Mouse (Mus musculus): ENCODE data around the gene Bach1. TPM values are rescaled to one million over a fixed set of nuclear protein-coding genes. Genes with fewer than 3 reads are reported as not detected.
"Not testable (repeated sequence)": the region's sequence is repeated elsewhere in the genome, so short reads cannot be mapped to it uniquely, and the experiment has no call there.

Bach1 gene
- total RNA-seq, 2 experiments from 2014 or later = 21.6 to 23.6 TPM

DNA sequence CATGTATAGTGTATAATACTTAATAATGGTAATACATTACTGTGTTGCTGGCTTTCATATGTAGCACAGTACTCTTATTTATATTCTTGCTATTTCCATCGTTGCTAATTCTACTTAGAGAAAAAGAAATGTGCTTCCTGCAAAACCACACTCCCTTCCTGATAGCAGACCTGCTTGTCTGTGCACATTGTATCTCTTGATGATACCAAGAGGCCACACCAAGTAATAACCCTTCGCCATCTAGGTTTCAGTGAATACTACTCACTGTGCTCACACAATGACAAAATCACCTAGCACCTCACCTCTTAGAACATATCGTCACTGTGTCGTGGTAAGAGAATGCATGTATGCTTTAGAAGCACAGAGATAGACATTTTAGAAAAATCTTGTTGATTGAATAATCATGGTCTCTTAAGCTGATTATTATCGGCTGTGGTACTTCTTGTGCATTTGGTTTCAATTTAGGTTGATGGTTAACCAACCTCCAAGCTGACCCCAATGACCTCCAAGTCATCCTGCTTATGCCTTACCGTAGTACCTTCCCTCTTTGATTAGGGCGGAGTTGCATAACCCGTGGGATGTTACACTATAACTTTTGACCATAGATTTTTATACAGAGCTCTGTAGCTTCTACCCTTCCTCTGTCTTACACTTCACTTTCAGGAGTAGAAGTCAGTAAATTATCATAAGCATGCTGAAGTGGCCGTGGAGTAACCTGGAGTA lies 17.7 kb upstream of the Bach1 start:
- no peak for DNase-seq

DNA sequence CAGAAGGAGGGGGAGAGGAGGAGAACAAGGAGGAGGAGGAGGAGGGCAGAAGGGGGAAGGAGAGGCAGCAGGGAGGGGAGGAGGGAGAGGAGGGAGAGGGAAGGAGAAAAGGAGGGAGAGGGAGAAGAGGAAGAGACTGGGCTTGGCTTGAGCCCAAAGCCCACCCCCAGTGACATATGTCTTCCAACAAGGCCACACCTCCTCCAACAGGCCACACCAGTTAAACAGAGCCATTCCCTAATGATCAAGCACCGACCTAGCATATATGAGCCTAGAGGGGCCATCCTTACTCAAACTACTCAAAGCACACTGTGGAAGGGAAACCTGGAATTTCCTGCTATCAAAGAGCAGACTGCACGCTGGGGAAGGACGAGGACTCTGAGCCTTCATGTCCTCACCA lies 16.9 kb upstream of the Bach1 start:
- DNase-seq = no peak

- DNase-seq = no peak
Observed at GRCm38 (mm10) chr16:87686458-87686857, 12.3 kb upstream of the Bach1 start.

DNA sequence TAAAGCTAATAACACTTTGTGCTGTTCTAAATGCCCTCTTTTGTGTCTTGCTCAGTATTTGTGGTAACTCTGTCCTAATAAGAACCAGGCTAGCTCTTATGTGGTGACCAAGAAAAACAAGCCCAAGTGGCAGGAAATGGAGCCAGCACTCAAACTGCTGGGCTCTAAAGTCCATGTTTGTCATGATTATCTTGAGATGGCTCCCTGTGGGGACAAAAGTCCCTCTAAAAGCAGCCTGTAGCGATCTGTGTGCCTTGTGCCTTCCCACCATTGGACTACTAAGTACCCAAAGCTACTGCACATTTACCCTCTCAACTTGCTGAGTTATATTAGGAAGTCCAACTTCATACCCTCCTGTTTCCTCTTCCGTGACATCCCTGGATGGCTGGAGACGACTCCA lies 11.4 kb upstream of the Bach1 start:
- no peak for DNase-seq

GRCm38 (mm10) chr16:87688328-87688727 lies 10.4 kb upstream of the Bach1 start:
- DNase-seq = not testable (repeated sequence)

- DNase-seq = peak; percentile 37
Observed at GRCm38 (mm10) chr16:87688823-87689222, 9.9 kb upstream of the Bach1 start.

DNA sequence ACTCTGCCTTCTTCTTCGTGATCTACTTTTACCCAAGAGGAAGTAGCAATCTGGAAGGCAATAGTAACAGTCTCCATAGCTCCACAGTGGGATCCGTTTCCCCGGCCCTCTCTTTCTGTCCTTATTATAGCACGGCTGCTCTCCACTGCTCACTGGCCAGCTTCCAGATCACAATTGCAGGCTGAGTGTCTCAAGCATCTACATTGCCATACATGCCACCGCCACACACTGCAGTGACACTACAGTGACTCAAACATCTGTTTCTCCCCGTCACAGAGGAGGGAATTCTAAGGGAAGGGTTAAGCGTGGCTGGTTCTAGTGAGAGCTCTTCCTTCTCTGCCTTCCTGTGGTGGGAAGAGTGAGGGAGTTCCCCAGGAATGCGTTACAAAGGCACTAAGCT lies 9.5 kb upstream of the Bach1 start:
- no peak for DNase-seq

- no peak for DNase-seq
Observed at GRCm38 (mm10) chr16:87690506-87690905, 8.2 kb upstream of the Bach1 start.

- DNase-seq = no peak
Observed at GRCm38 (mm10) chr16:87691102-87691501, 7.6 kb upstream of the Bach1 start.

DNA sequence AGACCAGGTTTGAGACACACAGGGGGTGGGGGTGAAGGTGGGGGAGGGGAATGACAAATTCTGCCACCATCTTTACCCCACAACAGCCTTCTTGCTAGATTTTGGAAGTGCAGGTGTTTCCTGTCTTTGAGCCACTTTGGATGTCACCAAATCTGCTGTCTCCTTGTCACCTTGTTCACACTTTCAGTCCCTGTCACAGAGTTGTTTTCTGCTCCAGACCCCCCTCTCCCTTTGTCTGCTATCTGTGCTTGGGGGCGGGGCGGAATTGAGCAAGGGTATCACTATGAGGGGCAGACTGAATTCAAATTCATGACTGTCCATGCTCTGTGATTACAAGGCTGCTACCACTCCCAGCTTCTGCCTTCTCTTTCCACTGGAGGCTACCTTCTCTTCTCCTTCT lies 6.2 kb upstream of the Bach1 start:
- DNase-seq = no peak

DNA sequence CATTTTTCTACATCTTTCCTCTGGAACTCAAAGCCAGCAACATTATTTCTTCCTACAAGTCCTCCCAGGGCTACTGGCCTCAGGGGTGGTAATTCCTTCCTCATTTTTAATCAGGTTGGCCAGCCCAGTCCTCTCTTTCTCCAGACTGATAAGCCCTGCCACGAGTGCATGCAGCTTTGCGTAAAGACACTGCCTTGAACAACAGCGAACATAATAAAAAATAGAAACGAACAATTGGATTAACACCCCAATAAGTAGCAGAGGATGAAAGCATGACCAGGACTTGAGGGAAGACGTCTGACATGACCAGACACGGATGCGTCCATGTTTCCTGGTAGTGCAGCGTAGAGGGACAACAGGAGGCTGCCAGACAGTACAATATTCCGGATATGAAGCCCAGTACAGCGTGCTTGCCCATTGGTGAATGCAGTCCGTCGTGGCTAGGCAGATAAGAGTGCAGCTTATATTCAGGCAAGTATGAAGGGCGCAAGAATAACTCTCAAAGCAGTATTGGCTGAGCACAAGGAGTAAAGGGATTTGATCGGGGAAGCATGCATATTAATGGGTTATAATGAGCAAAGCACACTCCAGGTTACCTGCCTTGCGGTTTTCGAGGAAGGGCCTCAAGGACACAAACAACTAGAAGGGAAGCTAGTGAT lies 909 bp upstream of the Bach1 start:
- DNase-seq = no peak

DNA sequence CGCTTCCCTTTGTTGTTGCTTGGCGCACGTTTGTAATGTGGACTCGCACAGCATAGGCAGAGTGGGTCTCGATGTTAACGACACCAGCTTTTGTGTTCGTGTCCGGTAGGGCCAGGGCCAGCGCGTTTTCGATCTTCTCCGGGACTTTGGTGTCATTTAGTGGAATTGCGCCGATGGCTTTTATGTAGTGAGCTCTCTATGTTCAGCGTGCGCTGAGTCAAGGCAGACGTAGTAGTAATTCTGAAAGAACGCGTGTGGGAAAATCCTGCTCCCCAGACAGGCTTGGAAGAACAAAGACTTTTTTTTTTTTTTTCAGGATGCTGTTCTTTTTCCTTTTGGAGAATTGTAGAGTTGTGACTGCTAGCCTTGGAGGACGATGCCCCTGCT lies 554 bp downstream of the Bach1 start:
- no peak for DNase-seq

- peak; percentile 55 for DNase-seq
Observed at GRCm38 (mm10) chr16:87699693-87700394, 1.1 kb downstream of the Bach1 start.

- no peak for DNase-seq
Observed at GRCm38 (mm10) chr16:87700395-87700765, 1.6 kb downstream of the Bach1 start.

DNA sequence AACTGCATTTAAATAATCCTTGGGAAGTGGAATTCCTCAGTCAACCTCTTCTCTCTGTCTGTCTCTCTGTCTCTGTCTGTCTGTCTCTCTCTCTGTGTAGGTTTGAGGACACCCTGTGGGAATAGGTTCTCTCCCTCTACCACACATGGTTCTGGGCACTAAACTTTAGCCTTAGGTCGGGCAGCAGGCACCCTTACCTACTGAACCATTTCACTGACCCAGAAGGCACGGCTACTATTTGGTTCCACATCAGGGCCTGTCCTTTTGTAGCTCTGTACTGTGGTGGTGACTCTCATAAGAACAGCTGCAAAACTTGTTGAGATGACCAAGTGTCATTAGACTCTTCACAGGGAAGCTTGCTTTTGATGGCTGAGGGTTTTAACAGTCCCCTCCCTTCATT lies 3.1 kb downstream of the Bach1 start:
- DNase-seq = no peak

DNA sequence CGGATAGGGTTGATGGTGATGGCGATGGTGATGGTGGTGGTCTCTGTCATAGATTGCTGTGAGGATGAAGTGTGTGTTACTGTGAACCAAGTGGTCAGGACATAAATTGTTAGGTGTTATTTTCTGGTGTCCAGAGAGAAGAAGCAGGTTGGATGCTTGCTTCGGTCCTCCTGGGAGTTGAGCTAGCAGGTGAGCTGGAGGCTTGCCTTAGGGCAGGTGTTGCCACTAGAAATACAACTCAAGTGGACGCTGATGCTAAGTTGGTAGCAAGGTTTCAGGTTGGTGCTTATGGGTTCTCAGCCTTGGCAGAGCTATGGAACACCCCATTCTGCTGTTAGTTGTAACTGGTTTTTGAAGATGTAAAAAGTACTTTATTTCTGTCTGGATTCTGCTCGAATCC lies 4.1 kb downstream of the Bach1 start:
- no peak for DNase-seq

- DNase-seq = no peak
Observed at GRCm38 (mm10) chr16:87704225-87704624, 5.5 kb downstream of the Bach1 start.

GRCm38 (mm10) chr16:87705892-87706589 lies 7.3 kb downstream of the Bach1 start:
- DNase-seq = no peak

GRCm38 (mm10) chr16:87707335-87707734 lies 8.6 kb downstream of the Bach1 start:
- no peak for DNase-seq

- no peak for DNase-seq
Observed at GRCm38 (mm10) chr16:87708570-87708969, 9.8 kb downstream of the Bach1 start.

DNA sequence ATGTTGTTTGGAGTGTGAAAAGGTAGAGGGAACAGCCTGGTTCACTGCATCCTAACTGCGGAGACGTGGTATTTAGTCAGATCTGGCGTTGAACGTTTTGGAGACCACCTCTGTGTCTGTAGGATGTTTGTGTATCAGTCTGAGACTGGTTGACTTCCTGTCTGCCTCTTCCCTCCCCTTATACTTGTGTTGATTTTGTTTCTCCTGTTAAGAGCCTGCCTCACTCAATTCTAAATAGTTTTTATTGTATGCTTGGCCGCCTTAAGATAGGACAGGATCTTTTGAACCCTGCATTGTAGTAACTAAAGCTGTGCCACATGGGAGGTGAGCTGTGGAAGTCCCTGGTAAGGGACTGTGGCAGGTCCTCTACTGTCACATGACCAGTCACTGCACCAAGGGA lies 10.4 kb downstream of the Bach1 start:
- DNase-seq = no peak

DNA sequence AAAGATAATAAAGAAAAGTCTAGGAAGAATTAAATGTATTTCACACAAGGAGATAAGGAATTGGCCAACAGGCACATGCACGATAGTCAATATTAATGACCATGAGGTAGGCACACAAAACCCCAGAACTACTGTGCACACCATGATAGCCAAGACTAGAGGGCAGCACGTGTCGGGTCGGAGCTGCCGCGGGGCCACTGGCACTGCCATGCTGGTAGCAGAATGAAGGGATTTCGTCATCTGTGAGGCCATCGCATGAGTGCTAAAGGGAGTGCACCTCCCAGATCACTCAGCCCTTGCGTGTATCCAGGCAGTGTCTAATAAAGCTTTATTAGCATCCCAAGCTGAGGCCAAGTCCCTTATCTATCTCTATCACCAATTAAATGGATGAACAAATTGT lies 11.2 kb downstream of the Bach1 start:
- DNase-seq = no peak

DNA sequence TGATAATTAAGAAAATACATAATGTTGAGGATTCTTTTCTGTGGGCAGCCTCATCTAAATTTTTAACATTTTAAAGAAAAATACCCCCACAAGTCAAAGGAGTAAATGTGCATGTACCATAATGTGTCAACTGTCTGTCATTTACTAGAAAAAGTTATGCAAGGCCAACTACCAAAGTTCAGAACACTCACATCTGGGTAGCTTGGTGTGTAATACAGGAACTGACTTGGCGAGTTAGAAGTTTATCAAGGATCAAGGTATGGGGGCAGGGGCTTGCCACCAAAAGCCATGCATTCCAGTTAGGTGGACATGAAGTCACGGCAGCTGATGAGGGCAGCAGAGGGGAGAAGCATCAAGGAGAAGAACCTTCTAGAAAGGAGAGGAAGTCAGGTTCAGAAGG lies 13.2 kb downstream of the Bach1 start:
- DNase-seq = no peak
